Mouse (Mus musculus) thymus, postnatal 0 days (tissue): ENCODE measurements around the gene Slc34a3. TPM values are rescaled to one million over a fixed set of nuclear protein-coding genes. Genes with fewer than 3 reads are reported as not detected.
A peak's percentile ranks its signal among the peaks of the same experiment; 100 is the strongest.
"Not testable (repeated sequence)": the region's sequence is repeated elsewhere in the genome, so short reads cannot be mapped to it uniquely, and the experiment has no call there.

Source experiments
- DNase-seq: peaks from one replicate; pipeline ENCODE4 v3.0.0-alpha.2; 2015; ENCODE audit warnings: low spot score
- polyA plus RNA-seq: library from polyadenylated mRNA; unstranded; fragments of >200 nt; fragmentation: Nextera tagmentation; extraction: Ambion mirVana; gene quantifications from 2 replicates; pipeline ENCODE4 v1.2.1, GENCODE M21; 2015

Gene Slc34a3
- polyA plus RNA-seq, result 0.05 TPM in 1 of 2 replicates, not detected in the other

GRCm38 (mm10) chr2:25234050-25234449 is at the start of gene Slc34a3:
Gene Slc34a3, minus strand, starts transcription at chr2:25234364.
- no peak for DNase-seq

- DNase-seq, result peak; percentile 78
Observed at GRCm38 (mm10) chr2:25278928-25279882, 45.0 kb upstream of the Slc34a3 start.

GRCm38 (mm10) chr2:25273010-25273409 is 38.8 kb upstream of the Slc34a3 start:
- no peak for DNase-seq

- no peak for DNase-seq
Observed at GRCm38 (mm10) chr2:25272515-25272914, 38.4 kb upstream of the Slc34a3 start.

GRCm38 (mm10) chr2:25271827-25272511 is 37.8 kb upstream of the Slc34a3 start, which contains the start of the genes Ssna1 and Anapc2:
Gene Ssna1, minus strand, starts transcription at chr2:25272438.
Gene Anapc2, plus strand, starts transcription at chr2:25272478.
- DNase-seq, result peak; percentile 97

- no peak for DNase-seq
Observed at GRCm38 (mm10) chr2:25267746-25268309, 33.7 kb upstream of the Slc34a3 start.

- no peak for DNase-seq
Observed at GRCm38 (mm10) chr2:25267241-25267640, 33.1 kb upstream of the Slc34a3 start.

- no peak for DNase-seq
Observed at GRCm38 (mm10) chr2:25266720-25267119, 32.6 kb upstream of the Slc34a3 start.

- no peak for DNase-seq
Observed at GRCm38 (mm10) chr2:25265897-25266656, 31.9 kb upstream of the Slc34a3 start.

- DNase-seq, result no peak
Observed at GRCm38 (mm10) chr2:25264851-25265250, 30.7 kb upstream of the Slc34a3 start.

GRCm38 (mm10) chr2:25264286-25264660 is 30.1 kb upstream of the Slc34a3 start:
- no peak for DNase-seq

GRCm38 (mm10) chr2:25263623-25264285 is 29.6 kb upstream of the Slc34a3 start:
- no peak for DNase-seq

- DNase-seq, result peak; percentile 73
Observed at GRCm38 (mm10) chr2:25262795-25263622, 28.8 kb upstream of the Slc34a3 start.

GRCm38 (mm10) chr2:25262291-25262767 is 28.2 kb upstream of the Slc34a3 start, which contains the start of gene Tprn:
Gene Tprn, plus strand, starts transcription at chr2:25262618.
- peak; percentile 95 for DNase-seq

- no peak for DNase-seq
Observed at GRCm38 (mm10) chr2:25261870-25262269, 27.7 kb upstream of the Slc34a3 start.

- DNase-seq, result no peak
Observed at GRCm38 (mm10) chr2:25258887-25259286, 24.7 kb upstream of the Slc34a3 start.

- DNase-seq, result not testable (repeated sequence)
Observed at GRCm38 (mm10) chr2:25257250-25257649, 23.1 kb upstream of the Slc34a3 start.

- DNase-seq, result peak; percentile 71
Observed at GRCm38 (mm10) chr2:25256443-25257109, 22.4 kb upstream of the Slc34a3 start.
